Mouse (Mus musculus) hindbrain, embryonic 16.5 days (tissue): Measurements from ENCODE around the gene Poln. TPM values are rescaled to one million over a fixed set of nuclear protein-coding genes. Genes with fewer than 3 reads are reported as not detected.
A peak's percentile ranks its signal among the peaks of the same experiment; 100 is the strongest.

Experiments
- ATAC-seq: fragments of 200-750 bp; cut with Nextera tagmentation; 2 replicates; pipeline ENCODE4 v1.8.0; 2017; ENCODE audit warnings: moderate TSS enrichment, moderate library complexity
- H3K27ac ChIP-seq: fragments of 300-500 bp; sonication (generic); 2 replicates; pipeline ENCODE4 v1.5.1; 2014; ENCODE audit warnings: low read depth, mild to moderate bottlenecking, control low read depth, low read length, moderate library complexity
- H3K27me3 ChIP-seq: fragments of 300-500 bp; sonication (generic); replicated peaks from 2 replicates; pipeline ENCODE4 v1.6.1; 2014; ENCODE audit warnings: low read length; ENCODE audit not compliant: control insufficient read depth, insufficient read depth
- H3K36me3 ChIP-seq: fragments of 300-500 bp; sonication (generic); 2 replicates; pipeline ENCODE4 v1.6.1; 2014; ENCODE audit warnings: mild to moderate bottlenecking, low read length, moderate library complexity, mixed read lengths; ENCODE audit not compliant: control insufficient read depth, insufficient read depth
- H3K4me1 ChIP-seq: fragments of 300-500 bp; sonication (generic); 2 replicates; pipeline ENCODE4 v1.6.1; 2014; ENCODE audit warnings: low read depth, low read length; ENCODE audit not compliant: control insufficient read depth, insufficient read depth
- H3K4me2 ChIP-seq: fragments of 300-500 bp; sonication (generic); 2 replicates; pipeline ENCODE4 v1.6.1; 2014; ENCODE audit warnings: mild to moderate bottlenecking, low read length, control low read depth, moderate library complexity
- H3K4me3 ChIP-seq: fragments of 300-500 bp; sonication (generic); 2 replicates; pipeline ENCODE4 v1.5.1; 2014; ENCODE audit warnings: mild to moderate bottlenecking, low read length, control low read depth, moderate library complexity
- H3K9ac ChIP-seq: fragments of 300-500 bp; sonication (generic); 2 replicates; pipeline ENCODE4 v1.6.1; 2014; ENCODE audit warnings: low read depth, mild to moderate bottlenecking, control low read depth, low read length, moderate library complexity
- H3K9me3 ChIP-seq: fragments of 300-500 bp; sonication (generic); 2 replicates; pipeline ENCODE4 v1.6.1; 2014; ENCODE audit warnings: mild to moderate bottlenecking, low read length, moderate library complexity; ENCODE audit not compliant: control insufficient read depth
- WGBS: fragments of 180-500 bp; shearing (Covaris S2); extraction: QIAGEN DNeasy Blood & Tissue Kit; methylation state at CpG from one replicate; pipeline ENCODE4 v1.1.7; 2014; 5-methylcytosine and 5-hydroxymethylcytosine counted together
- polyA plus RNA-seq: library from polyadenylated mRNA; unstranded; fragments of >200 nt; fragmentation: Nextera tagmentation; extraction: Ambion mirVana; gene quantifications from 2 replicates; pipeline ENCODE4 v1.2.1, GENCODE M21; 2015

Gene Poln
- polyA plus RNA-seq, 1 experiment from 2014 or later = 0.20 TPM

- H3K4me2 ChIP-seq = peak within 1 kb of the TSS; percentile 93
- no peaks in the 10 kb centered on the region for H3K9me3 ChIP-seq
- under 1% methylated on average over 81 of the region's 90 CpGs for WGBS
- peak within 1 kb of the TSS; percentile 93 for H3K27ac ChIP-seq
- ATAC-seq = peak; percentile 93
- peak within 1 kb of the TSS; percentile 70 for H3K4me3 ChIP-seq
- peak within 1 kb of the TSS; percentile 89 for H3K9ac ChIP-seq
- H3K4me1 ChIP-seq = peaks cover 32% of the 10 kb centered on the region
- H3K36me3 ChIP-seq = peaks cover 5% of the 10 kb centered on the region
- no peaks in the 10 kb centered on the region for H3K27me3 ChIP-seq
Observed at GRCm38 (mm10) chr5:33995843-33996693, 173.2 kb downstream of the Poln start, which contains the start of gene Nat8l. Gene Nat8l (plus strand): TSS chr5:33995984.

- peak overlapping the region; percentile 93 for H3K4me2 ChIP-seq
- peak overlapping the region; percentile 70 for H3K4me3 ChIP-seq
- peaks cover 32% of the 10 kb centered on the region for H3K4me1 ChIP-seq
- ATAC-seq = no peak
- no peaks in the 10 kb centered on the region for H3K36me3 ChIP-seq
- H3K27me3 ChIP-seq = no peaks in the 10 kb centered on the region
- peak overlapping the region; percentile 93 for H3K27ac ChIP-seq
- WGBS = 27% methylated on average over 28 of the region's 28 CpGs
- no peaks in the 10 kb centered on the region for H3K9me3 ChIP-seq
- peak overlapping the region; percentile 89 for H3K9ac ChIP-seq
Observed at GRCm38 (mm10) chr5:33994671-33995625, 174.3 kb downstream of the Poln start.

- WGBS = under 1% methylated on average over 80 of the region's 88 CpGs
- Histone ChIP-seq H3K27me3 (no peaks in the 10 kb centered on the region), H3K4me1 (peaks cover 27% of the 10 kb centered on the region), H3K36me3 (peaks cover 2% of the 10 kb centered on the region; the same call in 1 of the 2 replicates), H3K9me3 (no peaks in the 10 kb centered on the region), H3K4me2 (peak within 1 kb of the TSS; percentile 88), H3K9ac (peak within 1 kb of the TSS; percentile 97), H3K27ac (peak within 1 kb of the TSS; percentile 93), H3K4me3 (peak within 1 kb of the TSS; percentile 92)
- ATAC-seq = peak; percentile 91
Observed at GRCm38 (mm10) chr5:33983309-33984121, 185.7 kb downstream of the Poln start, which contains the start of gene Gm1673. Gene Gm1673 (plus strand): TSS chr5:33983433.

- Histone ChIP-seq H3K9ac (peak overlapping the region; percentile 97), H3K27me3 (no peaks in the 10 kb centered on the region), H3K9me3 (no peaks in the 10 kb centered on the region), H3K4me1 (peaks cover 27% of the 10 kb centered on the region), H3K27ac (peak overlapping the region; percentile 93), H3K4me2 (peak overlapping the region; percentile 88), H3K4me3 (peak overlapping the region; percentile 92), H3K36me3 (peaks cover 2% of the 10 kb centered on the region; the same call in 1 of the 2 replicates)
- ATAC-seq = peak; percentile 61
- 2% methylated on average over 26 of the region's 26 CpGs for WGBS
Observed at GRCm38 (mm10) chr5:33982731-33983259, 186.5 kb downstream of the Poln start.

- no peaks in the 10 kb centered on the region for H3K9me3 ChIP-seq
- H3K4me3 ChIP-seq = no peak overlapping the region
- no peaks in the 10 kb centered on the region for H3K27me3 ChIP-seq
- no peak overlapping the region for H3K9ac ChIP-seq
- H3K4me1 ChIP-seq = no peaks in the 10 kb centered on the region
- no peaks in the 10 kb centered on the region; the same call in 1 of the 2 replicates for H3K36me3 ChIP-seq
- 49% methylated on average over 3 of the region's 3 CpGs for WGBS
- no peak for ATAC-seq
- no peak overlapping the region for H3K4me2 ChIP-seq
- no peak overlapping the region for H3K27ac ChIP-seq
Observed at GRCm38 (mm10) chr5:33976267-33976666, 193.0 kb downstream of the Poln start.

- no peaks in the 10 kb centered on the region for H3K27me3 ChIP-seq
- WGBS = 47% methylated on average over 2 of the region's 2 CpGs
Observed at GRCm38 (mm10) chr5:33974736-33975135, 194.5 kb downstream of the Poln start.

GRCm38 (mm10) chr5:33959382-33959781 is 209.9 kb downstream of the Poln start:
- Histone ChIP-seq H3K36me3 (no peaks in the 10 kb centered on the region), H3K9me3 (no peaks in the 10 kb centered on the region), H3K4me1 (no peaks in the 10 kb centered on the region), H3K4me3 (no peak overlapping the region), H3K4me2 (no peak overlapping the region), H3K27me3 (no peaks in the 10 kb centered on the region), H3K9ac (no peak overlapping the region), H3K27ac (no peak overlapping the region)
- ATAC-seq = no peak
- WGBS = 75% methylated on average over 4 of the region's 4 CpGs

More at GRCm38 (mm10) chr5:33974736-33975135, 194.5 kb downstream of the Poln start:
- Histone ChIP-seq H3K9me3 (no peaks in the 10 kb centered on the region), H3K4me1 (no peaks in the 10 kb centered on the region), H3K4me3 (no peak overlapping the region), H3K9ac (no peak overlapping the region), H3K27ac (no peak overlapping the region), H3K4me2 (no peak overlapping the region), H3K36me3 (no peaks in the 10 kb centered on the region; the same call in 1 of the 2 replicates)
- no peak for ATAC-seq
